Mouse (Mus musculus) CH12.LX (cell line): Measurements from ENCODE around the gene Ccdc6. TPM values are rescaled to one million over a fixed set of nuclear protein-coding genes. Genes with fewer than 3 reads are reported as not detected.

Source experiments
- DNase-seq: peaks from one replicate; pipeline ENCODE4 v3.0.0-alpha.2; 2013; ENCODE audit errors: extremely low read depth
- H3K27ac ChIP-seq: 2 replicates; pipeline ENCODE4 v1.5.1; 2012; ENCODE audit warnings: low read depth, mild to moderate bottlenecking, control low read depth, moderate library complexity; ENCODE audit not compliant: insufficient read depth
- H3K27me3 ChIP-seq: replicated peaks from 2 replicates; pipeline ENCODE3; 2012; ENCODE audit warnings: inconsistent platforms
- H3K36me3 ChIP-seq, 2 experiments: replicated peaks in 1 of 2; 2 replicates each; pipeline versions ENCODE3 to v1.6.1; 2012; ENCODE audit warnings: inconsistent platforms in 1 of 2, low read length in 1 of 2, mild to moderate bottlenecking in 1 of 2, mixed read lengths in 1 of 2, moderate library complexity in 1 of 2; ENCODE audit not compliant: control insufficient read depth in 1 of 2, insufficient read depth in 1 of 2
- H3K4me1 ChIP-seq, 2 experiments: 2 replicates each; pipeline ENCODE4 v1.6.1; 2012; ENCODE audit warnings: inconsistent platforms in 1 of 2, moderate library complexity in 1 of 2; ENCODE audit not compliant: insufficient read depth in 2 of 2, control insufficient read depth in 1 of 2
- H3K4me2 ChIP-seq: 2 replicates; pipeline ENCODE4 v1.6.1; 2012; ENCODE audit warnings: low read depth, mild to moderate bottlenecking, control low read depth; ENCODE audit not compliant: poor library complexity, insufficient read depth, severe bottlenecking
- H3K4me3 ChIP-seq, 3 experiments: fragments of 150-350 bp in 1 of 3; sonication (generic) in 1 of 3; replicated peaks in 1 of 3; 2 replicates each; pipeline versions ENCODE3 to v1.5.1; 2011 to 2012; ENCODE audit warnings: low read depth in 2 of 3, low read length in 2 of 3, mild to moderate bottlenecking in 2 of 3, moderate library complexity in 2 of 3, control low read depth in 1 of 3, improper control_type of control experiment in 1 of 3, inconsistent platforms in 1 of 3, mixed read lengths in 1 of 3; ENCODE audit not compliant: poor library complexity in 1 of 3
- H3K79me2 ChIP-seq: replicated peaks from 2 replicates; pipeline ENCODE4 v1.6.1; 2012; ENCODE audit warnings: mild to moderate bottlenecking, moderate library complexity; ENCODE audit not compliant: control insufficient read depth, poor library complexity, insufficient read depth, severe bottlenecking; ENCODE audit errors: extremely low read depth
- H3K9ac ChIP-seq: 2 replicates; pipeline ENCODE4 v1.6.1; 2012; ENCODE audit warnings: low read depth, mild to moderate bottlenecking, control low read depth, moderate library complexity; ENCODE audit not compliant: insufficient read depth
- H3K9me3 ChIP-seq: replicated peaks from 2 replicates; pipeline ENCODE3; 2012; ENCODE audit warnings: low read length, inconsistent platforms, mixed read lengths
- BHLHE40 ChIP-seq: IDR thresholded peaks from 2 replicates; pipeline ENCODE4 v1.6.1; 2011; ENCODE audit warnings: mild to moderate bottlenecking, low read depth, low read length, improper control_type of control experiment
- CHD1 ChIP-seq: IDR thresholded peaks from 2 replicates; pipeline ENCODE4 v1.6.1; 2012; ENCODE audit warnings: low read depth, low read length, improper control_type of control experiment, inconsistent platforms
- CHD2 ChIP-seq: IDR thresholded peaks from 2 replicates; pipeline ENCODE4 v1.6.1; 2011; ENCODE audit warnings: low read length, improper control_type of control experiment
- ELF1 ChIP-seq: IDR thresholded peaks from 2 replicates; pipeline ENCODE4 v1.6.1; 2014; ENCODE audit warnings: low read depth, mild to moderate bottlenecking, inconsistent platforms, low read length, improper control_type of control experiment
- ETS1 ChIP-seq: conservative IDR thresholded peaks from 2 replicates; pipeline ENCODE4 v1.6.1; 2012; ENCODE audit warnings: low read depth, mild to moderate bottlenecking, inconsistent platforms, low read length, improper control_type of control experiment, moderate library complexity
- GABPA ChIP-seq: IDR thresholded peaks from 2 replicates; pipeline ENCODE4 v1.6.1; 2012; ENCODE audit warnings: low read depth, low read length, improper control_type of control experiment, inconsistent platforms; ENCODE audit not compliant: insufficient replicate concordance
- JUN ChIP-seq: IDR thresholded peaks from 2 replicates; pipeline ENCODE4 v1.6.1; 2011; ENCODE audit warnings: low read depth, mild to moderate bottlenecking, low read length, improper control_type of control experiment, moderate library complexity; ENCODE audit not compliant: insufficient read depth
- MAZ ChIP-seq: IDR thresholded peaks from 2 replicates; pipeline ENCODE4 v1.6.1; 2012; ENCODE audit warnings: low read depth, mild to moderate bottlenecking, inconsistent platforms, low read length, improper control_type of control experiment, moderate library complexity
- MEF2A ChIP-seq: IDR thresholded peaks from 2 replicates; pipeline ENCODE4 v1.6.1; 2014; ENCODE audit warnings: low read depth, mild to moderate bottlenecking, inconsistent platforms, low read length, improper control_type of control experiment, borderline replicate concordance
- NELFE ChIP-seq: IDR thresholded peaks from 2 replicates; pipeline ENCODE4 v1.6.1; 2011; ENCODE audit warnings: low read depth, low read length, improper control_type of control experiment
- PAX5 ChIP-seq: IDR thresholded peaks from 2 replicates; pipeline ENCODE4 v1.6.1; 2012; ENCODE audit warnings: low read length, inconsistent platforms, mixed read lengths
- POLR2A ChIP-seq: IDR thresholded peaks from 2 replicates; pipeline ENCODE4 v1.6.1; 2011; ENCODE audit warnings: low read depth, mild to moderate bottlenecking, improper control_type of control experiment, low read length
- SIN3A ChIP-seq: IDR thresholded peaks from 2 replicates; pipeline ENCODE4 v1.6.1; 2012; ENCODE audit warnings: low read length, improper control_type of control experiment, inconsistent platforms
- TBP ChIP-seq: conservative IDR thresholded peaks from 2 replicates; pipeline ENCODE4 v1.6.1; 2011; ENCODE audit warnings: low read depth, low read length, improper control_type of control experiment
- TCF12 ChIP-seq: IDR thresholded peaks from 2 replicates; pipeline ENCODE4 v1.6.1; 2014; ENCODE audit warnings: low read depth, mild to moderate bottlenecking, inconsistent platforms, low read length, improper control_type of control experiment
- UBTF ChIP-seq: IDR thresholded peaks from 2 replicates; pipeline ENCODE4 v1.6.1; 2012; ENCODE audit warnings: low read depth, mild to moderate bottlenecking, inconsistent platforms, low read length, improper control_type of control experiment, moderate library complexity
- ZC3H11A ChIP-seq: IDR thresholded peaks from 2 replicates; pipeline ENCODE4 v1.6.1; 2012; ENCODE audit warnings: low read depth, mild to moderate bottlenecking, inconsistent platforms, low read length, improper control_type of control experiment
- ZKSCAN1 ChIP-seq: IDR thresholded peaks from 2 replicates; pipeline ENCODE4 v1.6.1; 2012; ENCODE audit warnings: low read depth, inconsistent platforms, low read length, improper control_type of control experiment, borderline replicate concordance
- ZMIZ1 ChIP-seq: IDR thresholded peaks from 2 replicates; pipeline ENCODE4 v1.6.1; 2012; ENCODE audit warnings: low read depth, mild to moderate bottlenecking, inconsistent platforms, low read length, improper control_type of control experiment
- dilution Hi-C: fragments of 300-500 bp; cut with MboI; formaldehyde crosslinking; loops from 2 replicates; pipeline ENCODE4 v1.14.3; 2020; ENCODE audit warnings: low sequenced_read_pairs; ENCODE audit not compliant: extremely low pct_unique_long_range_greater_than_20kb, extremely low pct_ligation_motif_present
- in situ Hi-C: fragments of 300-500 bp; cut with MboI; formaldehyde crosslinking; loops from 3 replicates; pipeline ENCODE4 v1.14.3; 2019; ENCODE audit warnings: low sequenced_read_pairs, low pct_ligation_motif_present, low pct_unique_long_range_greater_than_20kb, mixed read lengths
- polyA plus RNA-seq: library from polyadenylated mRNA; unstranded; fragments of >175 nt; gene quantifications from 2 replicates; pipeline ENCODE4 v1.2.1, GENCODE M21; 2012; ENCODE audit warnings: low read depth; ENCODE audit not compliant: insufficient read length
- total RNA-seq, 2 experiments: library from RNA; depleted of rRNA; stranded (reverse); fragments of 300-350 nt in 1 of 2; fragments of >200 nt in 1 of 2; gene quantifications; 2 replicates each; pipeline ENCODE4 v1.2.3; 2012 to 2014

Gene Ccdc6
- total and polyA plus RNA-seq, 3 experiments: 19.7 to 36.7 (median 33.5) TPM

GRCm38 (mm10) chr10:70088788-70089187 is 8.1 kb upstream of the Ccdc6 start (continued):
- TF ChIP-seq MEF2A: peak; percentile 87
- no peak for TF ChIP-seq ELF1
- peak; percentile 41; the same call in 1 of the 2 replicates for TF ChIP-seq CHD2
- TF ChIP-seq NELFE: no peak
- peak; percentile 88 for TF ChIP-seq ETS1
- no peak for TF ChIP-seq UBTF
- TF ChIP-seq ZKSCAN1: no peak
- TF ChIP-seq GABPA: no peak
- no peak for TF ChIP-seq ZMIZ1
- no peak for TF ChIP-seq POLR2A

- Histone ChIP-seq H3K36me3 (no peaks in the 10 kb centered on the region), H3K27ac (no peak overlapping the region), H3K4me2 (no peak overlapping the region), H3K4me1 (peaks cover 8 to 16% of the 10 kb centered on the region in 2 experiments; a peak in 3 of 4 replicates), H3K27me3 (no peaks in the 10 kb centered on the region), H3K4me3 (no peak overlapping the region), H3K9ac (no peak overlapping the region), H3K9me3 (peaks cover 9% of the 10 kb centered on the region), H3K79me2 (no peaks in the 10 kb centered on the region)
- in situ Hi-C loops: loop anchor here (5.0 kb wide), 1 partner anchor 50 kb away; no protein-coding TSS in a partner anchor
- dilution Hi-C loops: no loop called here
- DNase-seq: no peak
- TF ChIP-seq TCF12 (no peak), SIN3A (no peak), JUN (no peak), ZC3H11A (no peak), BHLHE40 (no peak)
These were observed 5.0 kb upstream of the Ccdc6 start for GRCm38 (mm10) chr10:70091876-70092462.

GRCm38 (mm10) chr10:70093782-70094181 is 3.1 kb upstream of the Ccdc6 start:
- H3K27ac ChIP-seq: no peak overlapping the region

More at GRCm38 (mm10) chr10:70093782-70094181, 3.1 kb upstream of the Ccdc6 start:
- TF ChIP-seq SIN3A (no peak), MAZ (no peak), ZKSCAN1 (no peak), CHD1 (no peak), PAX5 (no peak), TBP (no peak)
- no peak for DNase-seq
- H3K4me3 ChIP-seq: no peak overlapping the region
- no peaks in the 10 kb centered on the region for H3K9me3 ChIP-seq
- in situ Hi-C loops (loop anchor here (5.0 kb wide), 1 partner anchor 51 kb away; no protein-coding TSS in a partner anchor), dilution Hi-C loops (no loop called here)
- H3K27me3 ChIP-seq: no peaks in the 10 kb centered on the region
- peaks cover 0 to 2% of the 10 kb centered on the region in 2 experiments for H3K36me3 ChIP-seq
- H3K9ac ChIP-seq: no peak overlapping the region
- peaks cover 15% of the 10 kb centered on the region for H3K79me2 ChIP-seq
- H3K4me2 ChIP-seq: no peak overlapping the region
- H3K4me1 ChIP-seq: peaks cover 5 to 16% of the 10 kb centered on the region in 2 experiments; a peak in 3 of 4 replicates
